Mouse (Mus musculus) adipocyte (in vitro differentiated cells): ENCODE measurements at regions not wholly inside any gene's neighbourhood (a gene's known extent, or its start where the extent isn't known, plus 50 kb on each side); places are given as distances from the start of the nearest gene placed in this dataset.

ENCODE experiments used
- DNase-seq: peaks from one replicate; pipeline ENCODE4 v3.0.0-alpha.2; 2016; ENCODE audit warnings: low spot score

DNA sequence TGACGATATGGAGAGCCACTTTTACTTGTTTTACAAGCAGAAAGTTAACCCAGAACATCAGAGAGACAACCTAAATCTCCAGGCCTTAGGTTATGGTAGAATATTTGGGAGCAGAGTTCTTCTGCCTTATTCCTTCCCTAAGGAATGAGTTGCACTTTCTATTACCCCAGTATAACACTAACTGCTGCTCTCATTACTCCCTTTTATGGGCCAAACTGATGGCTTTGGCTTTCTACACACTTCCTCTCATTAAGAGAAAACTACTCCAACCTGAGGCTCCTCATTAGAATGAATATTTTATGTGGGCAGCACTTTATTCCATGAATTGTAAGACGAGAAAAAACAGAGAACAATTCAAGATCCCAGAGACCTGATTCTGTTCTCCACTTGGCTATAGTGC, 289.0 kb upstream of the Tnc start:
- DNase-seq = no peak

DNA sequence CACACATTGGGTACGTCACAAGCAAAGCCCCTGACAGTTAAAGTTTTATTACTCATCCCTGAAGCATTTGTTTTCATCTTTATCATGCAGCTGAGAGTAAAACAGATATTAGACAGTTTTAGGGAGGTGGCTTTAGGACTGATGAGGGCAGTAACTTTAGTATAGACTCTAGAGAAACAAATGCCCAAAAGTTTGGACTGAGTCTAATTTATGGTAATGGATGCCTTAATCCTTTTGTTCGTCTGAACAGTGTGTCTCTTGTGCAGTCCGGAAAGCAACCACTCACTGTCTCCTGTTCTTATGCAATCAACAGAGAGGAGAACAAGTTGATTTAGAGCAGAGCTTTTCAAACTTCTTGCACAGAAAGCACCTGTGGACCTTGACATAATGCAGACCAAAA, 283.4 kb upstream of the Tnc start:
- DNase-seq = no peak

- no peak for DNase-seq
Observed at GRCm38 (mm10) chr4:64324391-64324790, 277.6 kb upstream of the Tnc start.

DNA sequence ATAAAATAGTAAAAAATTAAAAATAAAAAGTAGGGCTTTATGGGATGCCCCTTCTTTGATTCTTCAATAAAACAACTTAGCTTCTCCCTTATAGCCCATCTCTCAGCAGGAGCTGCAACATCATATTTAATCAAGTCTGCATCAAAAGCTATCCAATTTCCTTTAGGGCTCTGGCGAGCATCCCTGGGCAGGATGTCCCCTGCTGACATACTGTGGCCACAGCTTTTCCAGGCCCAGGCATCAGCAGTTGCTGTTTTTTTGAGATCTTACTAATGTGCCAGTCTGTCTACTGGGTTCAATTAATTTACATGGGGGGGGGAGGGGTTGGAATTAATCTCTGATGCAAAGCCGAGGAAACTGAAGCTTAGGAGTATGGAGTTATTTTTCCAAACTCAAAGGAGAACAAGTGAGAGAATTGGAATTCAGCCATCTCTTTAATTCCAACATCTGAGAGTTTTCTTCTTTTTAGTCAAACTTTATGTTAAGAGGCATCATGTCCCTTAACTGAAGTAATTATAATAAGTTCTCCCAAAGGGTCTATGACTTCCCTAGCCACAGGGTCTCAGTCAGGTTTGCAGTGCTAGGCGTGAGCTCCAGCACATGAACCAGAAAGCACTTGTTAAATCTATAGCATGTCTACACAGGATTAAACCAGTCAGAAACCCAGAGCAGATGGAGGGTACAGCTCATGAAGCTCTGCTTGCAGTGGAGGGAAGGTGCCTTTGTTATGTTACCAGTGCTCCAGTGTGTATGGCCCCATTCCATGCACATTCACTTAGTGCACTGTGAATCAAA, 269.9 kb upstream of the Tnc start:
- DNase-seq = no peak

- DNase-seq = no peak
Observed at GRCm38 (mm10) chr4:64296941-64297340, 250.1 kb upstream of the Tnc start.

GRCm38 (mm10) chr4:64282471-64282870, 235.7 kb upstream of the Tnc start:
- peak; percentile 76 for DNase-seq

DNA sequence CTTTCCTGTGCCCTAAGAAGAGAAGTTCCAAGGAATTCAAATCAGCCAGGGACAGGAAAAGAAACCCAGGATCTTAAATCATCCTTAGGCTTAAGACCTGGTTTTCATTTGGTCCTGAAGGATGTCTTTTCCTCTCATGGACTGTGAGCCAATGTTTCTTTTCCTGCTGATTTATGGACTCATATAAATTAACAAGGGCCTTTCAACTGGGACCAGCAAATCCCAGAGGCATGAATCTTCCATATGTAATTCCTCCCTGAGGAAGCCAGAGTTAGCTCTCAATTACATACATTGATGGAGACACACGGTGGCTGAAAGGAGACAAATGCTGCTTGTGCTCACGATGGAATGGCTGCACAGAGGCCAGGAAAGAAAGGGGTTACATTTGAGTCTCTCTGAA, 230.2 kb upstream of the Tnc start:
- no peak for DNase-seq

- DNase-seq = peak; percentile 6
Observed at GRCm38 (mm10) chr4:64274291-64274960, 227.6 kb upstream of the Tnc start.

GRCm38 (mm10) chr4:64269846-64270245, 223.0 kb upstream of the Tnc start:
- peak; percentile 4 for DNase-seq

- peak; percentile 64 for DNase-seq
Observed at GRCm38 (mm10) chr4:64269117-64269516, 222.3 kb upstream of the Tnc start.

GRCm38 (mm10) chr4:64260473-64260872, 213.7 kb upstream of the Tnc start:
- DNase-seq = no peak

DNA sequence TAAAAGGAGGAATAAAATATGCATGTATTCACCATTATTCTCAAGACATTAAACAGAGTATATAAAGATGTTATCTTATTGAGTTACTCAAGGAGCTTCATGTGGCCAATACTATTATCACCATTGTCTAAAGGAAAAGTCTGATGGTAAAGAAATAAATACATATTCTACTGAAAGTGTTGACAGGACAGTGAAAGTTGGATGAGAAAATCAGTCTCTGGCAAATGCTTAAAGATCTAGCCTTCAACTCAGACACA, 213.3 kb upstream of the Tnc start:
- DNase-seq = no peak

- DNase-seq = no peak
Observed at GRCm38 (mm10) chr4:64259348-64260187, 212.8 kb upstream of the Tnc start.

GRCm38 (mm10) chr4:64255253-64255652, 208.4 kb upstream of the Tnc start:
- DNase-seq = no peak

DNA sequence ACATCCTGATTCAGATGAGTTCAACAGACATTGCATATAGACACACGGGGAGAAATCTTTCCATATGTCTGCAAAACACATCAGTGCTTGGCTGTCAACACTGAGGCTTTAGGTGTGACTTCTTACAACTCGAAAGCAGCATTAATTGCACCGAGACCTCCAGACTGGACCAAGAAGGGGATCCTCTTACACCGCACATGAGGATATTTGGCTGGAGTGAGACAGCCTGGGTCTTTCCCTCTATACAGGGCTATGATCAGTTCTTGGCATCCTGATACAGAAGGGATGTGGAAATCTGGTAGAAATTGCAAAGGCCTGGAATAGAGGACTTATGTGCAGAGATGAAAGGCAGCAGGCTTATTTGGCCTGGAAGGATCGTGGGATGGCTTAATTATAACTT, 203.9 kb upstream of the Tnc start:
- no peak for DNase-seq

- no peak for DNase-seq
Observed at GRCm38 (mm10) chr4:64238196-64238740, 191.5 kb upstream of the Tnc start.

- DNase-seq = no peak
Observed at GRCm38 (mm10) chr4:64235534-64235933, 188.7 kb upstream of the Tnc start.

DNA sequence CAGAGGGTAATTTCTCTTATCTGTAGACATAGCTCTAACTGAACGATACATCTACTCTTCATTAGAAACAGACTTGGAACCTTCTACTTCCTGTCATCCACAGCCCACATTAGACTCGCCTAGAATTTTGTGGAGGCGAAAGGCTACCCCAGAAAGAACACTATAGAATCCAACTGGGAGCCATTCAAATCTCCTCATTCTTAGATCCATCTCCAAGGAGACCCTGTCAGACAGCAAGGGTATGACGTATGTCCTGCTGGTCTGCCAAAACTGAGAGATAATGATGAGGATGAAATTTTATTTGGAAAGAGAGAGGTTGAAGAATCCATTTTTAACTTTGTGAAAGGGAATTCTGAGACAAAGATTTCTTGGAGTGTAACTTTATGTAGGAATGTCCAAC, 185.3 kb upstream of the Tnc start:
- no peak for DNase-seq

DNA sequence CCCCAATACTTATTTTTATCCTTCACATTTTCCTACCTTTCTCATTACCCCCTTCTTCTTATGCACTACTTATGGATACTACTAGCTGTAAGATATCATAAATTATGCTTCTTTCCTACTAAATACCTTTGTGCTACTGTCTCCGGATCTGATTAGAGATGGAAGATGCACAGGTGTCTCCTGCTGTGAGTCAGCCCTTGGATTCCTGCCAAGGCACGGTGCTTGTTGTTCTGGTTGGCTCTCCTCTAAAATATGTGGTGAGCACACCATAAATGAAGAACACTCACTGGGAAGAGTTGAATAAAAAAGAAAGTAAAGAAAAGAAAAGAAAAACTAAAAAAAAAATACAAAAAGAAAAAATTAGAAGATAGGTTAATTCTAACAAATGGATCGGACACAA, 181.5 kb upstream of the Tnc start:
- DNase-seq = no peak

- DNase-seq = no peak
Observed at GRCm38 (mm10) chr4:64226635-64227034, 179.8 kb upstream of the Tnc start.

GRCm38 (mm10) chr4:64224918-64225317, 178.1 kb upstream of the Tnc start:
- no peak for DNase-seq

DNA sequence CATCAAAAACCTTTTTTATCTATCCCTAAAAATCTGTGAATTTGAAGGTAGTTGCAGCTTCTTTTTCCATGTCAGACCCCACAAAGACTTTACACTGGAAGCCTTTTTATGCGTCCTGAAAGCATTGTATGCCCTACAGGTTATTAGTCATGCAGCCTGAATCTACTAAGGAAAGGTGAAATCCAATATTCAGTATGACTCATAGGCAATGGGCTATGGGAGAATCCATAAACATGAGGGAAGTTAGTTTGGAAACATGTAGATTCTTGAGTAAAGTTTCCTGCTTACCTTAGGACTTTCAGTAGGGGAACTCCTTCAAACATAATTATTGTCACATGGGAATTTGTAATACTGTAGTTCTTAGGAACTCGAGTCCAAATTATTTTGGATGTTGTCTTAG, 173.0 kb upstream of the Tnc start:
- no peak for DNase-seq
